Mouse (Mus musculus) T-helper 2 cell (primary cell): ENCODE measurements around the gene Gm40193.
"Not testable (repeated sequence)": the region's sequence is repeated elsewhere in the genome, so short reads cannot be mapped to it uniquely, and the experiment has no call there.

ENCODE experiments used
- in situ Hi-C: fragments of 300-600 bp; cut with MboI, MseI; formaldehyde crosslinking; loops from one replicate; pipeline ENCODE4 v1.15.1; 2025; ENCODE audit warnings: high pct_unique_total_duplicates

Gm40193 gene

DNA sequence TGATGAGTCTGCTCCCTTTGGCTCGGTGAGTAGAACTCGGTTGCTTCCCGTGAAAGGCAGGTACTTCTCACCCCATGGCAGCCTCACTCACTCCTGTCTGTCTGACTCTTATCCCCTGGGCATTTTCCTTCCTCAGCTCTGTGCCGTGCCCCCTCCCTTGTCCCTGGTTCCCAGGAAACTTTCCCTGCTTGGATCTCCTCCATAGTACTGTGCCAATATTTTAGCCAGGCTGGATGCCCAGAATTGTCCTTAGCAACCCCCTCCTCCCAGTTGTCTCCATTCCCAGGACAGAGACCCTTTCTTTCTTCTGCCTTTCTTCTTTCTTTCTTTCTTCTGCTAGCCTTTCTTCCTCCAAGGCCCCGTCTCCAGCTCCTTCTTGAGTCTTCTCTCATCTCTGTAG, 8.7 kb upstream of the Gm40193 start:
- in situ Hi-C loops: loop anchor here (5.0 kb wide), 1 partner anchor 66 kb away; no protein-coding TSS in a partner anchor

- in situ Hi-C loops: loop anchor here (5.0 kb wide), 1 partner anchor 66 kb away; no protein-coding TSS in a partner anchor
Observed at GRCm38 (mm10) chr11:70540928-70541327, 8.2 kb upstream of the Gm40193 start.

GRCm38 (mm10) chr11:70539877-70540587, 7.3 kb upstream of the Gm40193 start, which contains the start of gene Pld2:
Gene Pld2, plus strand, starts transcription at chr11:70540064.
- in situ Hi-C loops: loop anchor here (5.0 kb wide), 1 partner anchor 67 kb away; no protein-coding TSS in a partner anchor

GRCm38 (mm10) chr11:70539423-70539822, 6.7 kb upstream of the Gm40193 start:
- in situ Hi-C loops: no loop called here

DNA sequence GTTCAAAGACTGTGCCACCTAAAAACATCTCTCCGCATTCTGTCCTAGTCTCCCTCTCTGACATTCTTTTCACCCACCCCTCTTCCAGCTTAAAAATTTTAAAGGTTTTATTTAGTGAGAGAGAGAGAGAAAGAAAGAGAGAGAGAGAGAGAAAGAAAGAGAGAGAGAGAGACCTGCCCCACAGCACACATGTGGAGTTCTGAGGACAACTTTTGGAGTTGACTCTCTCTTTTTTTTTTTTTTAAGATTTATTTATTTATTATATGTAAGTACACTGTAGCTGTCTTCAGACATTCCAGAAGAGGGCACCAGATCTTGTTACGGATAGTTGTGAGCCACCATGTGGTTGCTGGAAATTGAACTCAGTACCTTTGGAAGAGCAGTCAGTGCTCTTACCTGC, 1.7 kb downstream of the Gm40193 start:
- in situ Hi-C loops: not testable (repeated sequence)

- in situ Hi-C loops: no loop called here
Observed at GRCm38 (mm10) chr11:70528610-70529009, 4.1 kb downstream of the Gm40193 start.

DNA sequence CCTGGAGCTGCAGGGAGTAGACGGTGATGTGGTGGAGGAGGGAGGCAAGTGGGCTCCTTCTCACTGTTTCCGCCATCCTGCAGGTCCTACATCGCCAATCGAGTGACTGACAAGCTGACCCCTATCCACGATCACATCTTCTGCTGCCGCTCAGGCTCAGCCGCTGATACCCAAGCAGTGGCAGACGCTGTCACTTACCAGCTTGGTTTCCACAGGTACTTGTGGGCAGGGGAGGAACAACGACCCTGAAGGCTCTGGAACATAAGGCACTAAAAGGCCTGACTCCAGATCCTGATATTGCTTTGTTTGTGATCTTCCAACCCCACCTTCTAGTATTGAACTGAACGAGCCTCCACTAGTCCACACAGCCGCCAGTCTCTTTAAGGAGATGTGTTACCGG, 6.5 kb downstream of the Gm40193 start:
- in situ Hi-C loops: no loop called here

DNA sequence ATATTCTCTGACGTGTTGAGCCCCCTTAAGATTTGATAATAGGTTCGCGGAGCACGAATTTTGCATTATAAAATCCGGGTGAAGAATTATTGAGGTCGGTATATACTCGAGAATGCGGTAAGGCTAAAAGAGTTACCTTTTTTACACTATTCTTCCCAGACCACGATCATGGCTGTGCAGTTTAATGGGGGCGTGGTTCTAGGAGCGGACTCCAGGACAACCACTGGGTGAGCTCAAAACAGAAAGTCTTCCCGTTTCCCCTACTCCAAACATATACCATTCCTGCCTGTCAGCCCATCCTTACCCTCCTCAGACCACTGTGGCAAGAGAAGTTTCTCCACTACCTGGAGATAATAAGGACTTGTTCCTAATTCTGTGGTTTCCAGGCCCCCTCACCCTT, 7.0 kb downstream of the Gm40193 start:
- in situ Hi-C loops: no loop called here

DNA sequence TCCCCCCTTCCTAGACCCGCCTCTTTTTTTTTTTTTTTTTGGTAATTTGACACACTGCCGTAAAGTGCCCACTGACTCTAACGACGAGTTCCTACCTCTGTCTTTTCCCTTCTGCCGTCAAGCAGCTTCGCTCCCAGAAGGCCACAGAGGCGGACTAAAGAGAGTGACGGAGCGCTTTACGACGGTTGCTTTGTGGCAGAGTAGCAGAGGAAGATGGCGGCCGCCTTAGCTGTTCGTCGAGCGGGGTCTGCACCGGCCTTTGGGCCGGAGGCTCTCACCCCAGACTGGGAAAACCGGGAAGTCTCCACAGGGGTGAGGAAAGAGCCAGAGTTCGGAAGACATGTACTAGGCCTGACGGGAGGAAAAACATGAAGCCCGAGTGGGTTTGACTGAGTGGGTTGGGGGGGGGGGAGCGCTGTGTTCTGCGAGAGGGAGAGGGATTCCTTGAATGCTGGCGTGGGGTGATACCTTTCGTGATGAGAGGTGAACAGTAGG, 7.5 kb downstream of the Gm40193 start, which contains the start of gene Psmb6:
TSS of gene Psmb6 (plus strand) at position 184 of the 495 bp plus-strand sequence.
- in situ Hi-C loops: no loop called here

DNA sequence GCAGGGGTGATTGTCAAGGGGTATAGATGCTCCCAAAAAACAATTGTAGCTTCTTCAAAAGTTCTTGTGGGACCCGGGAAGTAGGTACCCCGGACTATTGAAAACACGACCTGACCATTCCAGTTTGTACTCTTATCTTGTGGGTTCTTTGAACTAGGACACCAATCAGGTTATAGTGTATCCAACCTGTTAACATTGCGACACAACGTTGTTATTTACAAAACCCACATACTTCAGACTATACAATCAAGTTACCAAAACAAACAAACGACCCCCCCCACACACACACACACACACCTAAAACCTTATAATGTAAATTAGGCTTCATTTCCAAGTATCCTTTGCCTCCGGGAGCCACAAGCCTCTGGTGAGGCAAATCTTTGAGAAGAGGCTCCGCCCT, 8.0 kb downstream of the Gm40193 start:
- in situ Hi-C loops: no loop called here

GRCm38 (mm10) chr11:70523306-70523989, 9.3 kb downstream of the Gm40193 start:
- in situ Hi-C loops: not testable (repeated sequence)

DNA sequence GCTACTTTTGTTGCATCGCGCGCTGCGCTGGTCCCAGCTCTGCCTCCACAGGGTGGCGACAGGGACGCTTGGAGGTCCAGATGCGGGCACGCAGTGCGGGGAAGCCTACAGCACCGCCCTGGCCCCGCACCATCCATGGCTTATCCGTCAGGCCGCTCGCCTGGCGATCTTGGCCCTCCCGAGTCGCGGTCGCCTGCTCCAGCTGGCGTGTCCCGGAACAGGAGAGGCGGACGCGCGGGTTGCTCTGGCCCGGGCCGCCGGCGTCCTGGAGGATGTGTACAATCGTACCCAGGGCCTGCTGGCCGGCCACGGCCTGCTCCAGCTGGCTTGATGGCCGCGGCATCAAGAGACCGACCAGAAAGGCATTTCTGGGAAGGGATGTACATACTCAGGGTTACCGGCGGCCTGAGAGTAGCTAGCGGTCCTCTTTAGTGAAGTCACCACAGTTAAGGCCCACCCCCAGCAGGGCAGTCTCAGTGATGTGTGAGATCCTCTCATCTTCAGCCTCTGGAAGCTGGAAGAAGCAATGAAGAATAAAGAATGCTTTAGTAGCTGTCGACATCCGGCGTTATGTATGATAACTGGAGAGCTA, 12.5 kb downstream of the Gm40193 start:
- in situ Hi-C loops: no loop called here

GRCm38 (mm10) chr11:70518923-70519322, 13.8 kb downstream of the Gm40193 start, which contains the start of gene Gltpd2:
Gene Gltpd2, plus strand, starts transcription at chr11:70519196.
- in situ Hi-C loops: no loop called here

DNA sequence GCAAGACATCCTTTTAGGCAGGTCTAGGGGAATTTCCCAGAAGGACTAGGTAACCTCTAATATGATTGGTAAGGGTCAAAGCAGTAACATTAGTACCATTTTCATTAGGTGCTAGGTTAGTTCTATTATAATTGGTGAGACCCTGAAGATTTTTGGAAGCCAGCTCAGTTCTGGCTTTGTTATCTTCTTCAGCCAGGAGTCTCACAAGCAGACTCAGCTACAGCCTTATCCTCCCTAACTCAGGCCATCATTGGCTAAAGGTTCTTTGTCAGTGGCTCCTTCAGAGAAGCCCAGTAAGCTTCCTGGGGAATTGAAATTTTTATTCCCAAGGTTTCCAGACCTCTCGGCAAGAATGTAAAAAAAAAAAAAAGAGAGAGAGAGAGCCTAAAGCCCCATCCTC, 14.3 kb downstream of the Gm40193 start:
- in situ Hi-C loops: no loop called here

DNA sequence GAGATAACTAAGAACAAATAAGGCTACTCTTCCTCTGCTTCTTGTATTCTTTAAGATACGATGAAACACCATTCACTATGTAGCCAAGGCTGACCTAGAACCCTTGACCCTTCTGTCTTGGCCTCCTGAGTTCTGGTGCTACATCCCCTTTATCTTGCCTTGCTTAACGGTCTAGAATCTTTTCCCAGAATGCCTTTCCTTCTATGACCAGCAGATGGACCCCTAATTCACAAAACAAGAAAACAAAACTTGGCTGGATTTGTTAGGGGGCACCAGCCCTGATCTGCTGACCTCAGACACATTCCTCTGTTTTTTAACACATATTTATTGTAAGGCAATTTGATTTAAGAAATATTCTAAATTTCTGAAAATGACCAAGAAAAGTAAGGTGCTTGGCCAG, 16.4 kb downstream of the Gm40193 start:
- in situ Hi-C loops: no loop called here

DNA sequence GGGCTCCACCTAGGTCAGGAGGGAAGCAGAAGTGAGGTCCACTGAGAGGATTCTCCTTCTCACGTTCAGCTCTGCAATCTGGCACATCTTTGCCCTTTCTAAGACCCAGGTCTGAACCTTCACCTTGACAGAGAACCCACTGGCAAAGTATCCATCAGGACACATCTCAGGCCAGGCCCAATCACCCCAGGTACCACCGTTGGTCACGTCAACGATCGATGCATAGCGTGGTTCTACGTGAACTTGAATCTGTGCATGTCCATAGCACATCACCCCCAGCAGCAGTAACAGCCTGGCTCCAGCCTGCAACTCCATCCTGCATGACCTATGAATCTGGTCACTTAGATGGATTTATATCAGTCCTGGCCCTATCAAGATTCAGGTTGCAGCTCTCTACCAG, 18.5 kb downstream of the Gm40193 start, which contains the start of gene Vmo1:
TSS of gene Vmo1 (minus strand) at position 329 of the 400 bp plus-strand sequence.
- in situ Hi-C loops: no loop called here

GRCm38 (mm10) chr11:70513520-70513919, 19.2 kb downstream of the Gm40193 start:
- in situ Hi-C loops: no loop called here

- in situ Hi-C loops: no loop called here
Observed at GRCm38 (mm10) chr11:70512709-70513342, 19.9 kb downstream of the Gm40193 start.

DNA sequence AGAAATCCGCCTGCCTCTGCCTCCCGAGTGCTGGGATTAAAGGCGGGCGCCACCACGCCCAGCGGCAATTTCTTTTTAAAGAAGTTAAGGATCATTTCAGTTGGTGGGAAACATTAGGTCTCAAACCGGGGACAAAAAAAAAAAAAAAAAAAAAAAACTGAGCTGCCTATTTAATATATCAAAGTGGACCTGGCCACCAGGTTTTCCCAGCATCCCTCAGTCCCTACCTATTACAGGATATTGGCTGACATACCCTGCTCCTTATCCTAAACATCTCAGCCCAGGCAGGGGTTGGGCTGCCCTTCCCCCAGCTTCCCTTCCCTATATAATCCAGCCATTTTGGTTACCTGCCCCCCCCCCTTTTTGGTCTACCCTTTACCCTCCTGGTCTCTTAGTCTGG, 20.9 kb downstream of the Gm40193 start:
- in situ Hi-C loops: no loop called here

GRCm38 (mm10) chr11:70511242-70511641, 21.5 kb downstream of the Gm40193 start:
- in situ Hi-C loops: no loop called here

DNA sequence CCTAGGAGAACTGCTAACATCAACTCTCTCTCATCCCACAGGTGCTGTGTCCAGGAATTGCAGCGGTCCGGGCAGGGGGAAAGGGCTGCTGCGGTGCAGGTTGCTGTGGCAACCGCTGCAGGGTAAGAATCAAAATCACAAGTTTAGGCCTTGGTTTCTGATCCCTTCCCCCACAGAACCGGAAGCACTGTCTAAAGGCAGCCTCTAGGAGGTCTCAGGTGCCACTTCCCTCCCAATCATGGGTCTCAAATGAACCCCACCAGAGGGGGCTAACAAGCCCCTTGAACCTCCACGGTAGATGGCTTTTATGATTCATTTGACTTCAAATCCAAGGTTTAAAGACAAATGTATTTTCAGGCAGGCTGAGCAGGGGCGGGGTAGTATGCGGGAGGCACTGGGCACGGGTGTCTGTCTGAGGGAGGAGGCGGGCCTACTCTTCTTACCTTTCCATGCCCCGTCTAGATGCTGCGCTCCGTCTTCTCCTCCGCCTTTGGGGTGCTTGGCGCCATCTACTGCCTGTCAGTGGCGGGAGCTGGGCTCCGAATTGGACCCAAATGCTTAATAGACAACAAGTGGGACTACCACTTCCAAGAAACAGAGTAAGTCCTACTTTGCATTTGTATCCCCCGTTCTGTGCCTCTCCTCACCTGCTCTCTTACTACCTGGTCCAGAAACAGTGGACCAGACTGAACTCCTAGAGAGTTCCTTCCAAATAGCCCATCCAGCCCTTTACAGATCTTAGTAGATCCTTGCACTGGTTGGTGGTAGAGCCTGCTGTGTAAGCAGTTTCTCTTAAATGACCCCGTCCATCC, 22.8 kb downstream of the Gm40193 start:
- in situ Hi-C loops: loop anchor here (5.0 kb wide), 1 partner anchor 98 kb away; the partner anchor contains the start of gene Pelp1
